Mouse (Mus musculus) small intestine, adult 2 months (tissue): ENCODE measurements around the gene Gle1.

ENCODE experiments used
- CTCF ChIP-seq: fragments of 200-500 bp; IDR thresholded peaks from 2 replicates; pipeline ENCODE4 v1.5.1; 2012; ENCODE audit warnings: low read depth, mild to moderate bottlenecking, control low read depth, inconsistent platforms, low read length, moderate library complexity, mixed read lengths; ENCODE audit not compliant: insufficient replicate concordance, insufficient read length; ENCODE audit errors: extremely low read depth
- POLR2A ChIP-seq: fragments of 200-500 bp; IDR thresholded peaks from 2 replicates; pipeline ENCODE4 v1.6.1; 2012; ENCODE audit warnings: low read depth, mild to moderate bottlenecking, control low read depth, inconsistent platforms, low read length, moderate library complexity

DNA sequence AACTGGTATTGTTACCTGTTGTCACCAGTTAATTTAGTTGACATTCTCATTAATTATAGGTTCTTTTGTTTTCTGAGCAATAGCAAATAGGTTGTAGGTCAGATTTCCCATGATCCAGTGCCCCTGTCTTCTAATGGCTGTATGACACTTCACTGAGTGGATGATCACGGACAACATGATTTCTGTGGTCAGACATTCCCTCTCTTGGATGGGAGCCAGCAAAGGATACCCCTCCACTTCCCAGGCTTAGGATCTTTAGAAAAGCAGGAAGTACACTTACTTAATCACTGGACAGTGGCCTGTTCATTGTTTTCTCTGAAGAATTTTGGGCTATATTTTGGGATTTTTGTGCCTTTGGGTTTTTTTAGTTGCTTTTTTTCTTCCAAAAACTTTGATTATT, 73.9 kb downstream of the Gle1 start:
- TF ChIP-seq CTCF (no peak), POLR2A (no peak)
